Mouse (Mus musculus): ENCODE results near the gene Klf11.

The Klf11 gene

DNA sequence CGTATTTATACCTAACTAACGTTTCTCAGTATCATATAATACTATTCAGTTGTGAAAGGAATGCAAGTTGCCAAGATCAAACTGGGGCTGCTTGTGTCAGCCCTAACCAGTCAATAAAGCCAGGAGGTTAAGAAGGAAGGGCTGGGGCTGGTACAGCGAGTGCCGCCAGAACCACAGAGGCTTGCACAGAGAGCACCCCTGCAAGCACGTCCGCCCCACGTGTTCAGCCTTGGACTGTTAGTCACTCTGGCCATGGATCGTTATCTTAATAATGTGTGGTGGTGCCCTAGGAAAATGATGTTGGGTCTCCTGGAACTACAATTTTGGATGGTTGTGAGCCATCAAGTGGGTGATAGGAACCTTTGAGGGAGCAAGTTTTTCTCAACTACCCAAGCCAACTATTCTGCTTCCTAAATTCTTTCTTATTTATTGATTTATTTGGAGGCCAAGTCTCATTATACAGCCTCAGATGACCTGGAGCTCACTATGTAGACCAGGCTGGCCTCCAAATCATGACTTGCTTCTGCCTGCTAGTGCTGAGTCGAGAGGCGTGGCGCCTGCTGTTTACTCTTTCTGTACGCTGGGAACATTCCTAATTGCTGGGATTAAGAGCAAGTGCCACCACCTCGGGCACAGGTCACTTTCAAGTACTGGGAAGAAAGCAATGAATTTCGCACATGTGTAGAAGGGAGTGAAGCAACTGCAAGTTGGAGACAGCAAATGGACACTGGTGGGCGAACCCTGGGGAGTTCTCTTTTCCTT, 54.6 kb downstream of the Klf11 start:
- DNase-seq, result no peak

DNA sequence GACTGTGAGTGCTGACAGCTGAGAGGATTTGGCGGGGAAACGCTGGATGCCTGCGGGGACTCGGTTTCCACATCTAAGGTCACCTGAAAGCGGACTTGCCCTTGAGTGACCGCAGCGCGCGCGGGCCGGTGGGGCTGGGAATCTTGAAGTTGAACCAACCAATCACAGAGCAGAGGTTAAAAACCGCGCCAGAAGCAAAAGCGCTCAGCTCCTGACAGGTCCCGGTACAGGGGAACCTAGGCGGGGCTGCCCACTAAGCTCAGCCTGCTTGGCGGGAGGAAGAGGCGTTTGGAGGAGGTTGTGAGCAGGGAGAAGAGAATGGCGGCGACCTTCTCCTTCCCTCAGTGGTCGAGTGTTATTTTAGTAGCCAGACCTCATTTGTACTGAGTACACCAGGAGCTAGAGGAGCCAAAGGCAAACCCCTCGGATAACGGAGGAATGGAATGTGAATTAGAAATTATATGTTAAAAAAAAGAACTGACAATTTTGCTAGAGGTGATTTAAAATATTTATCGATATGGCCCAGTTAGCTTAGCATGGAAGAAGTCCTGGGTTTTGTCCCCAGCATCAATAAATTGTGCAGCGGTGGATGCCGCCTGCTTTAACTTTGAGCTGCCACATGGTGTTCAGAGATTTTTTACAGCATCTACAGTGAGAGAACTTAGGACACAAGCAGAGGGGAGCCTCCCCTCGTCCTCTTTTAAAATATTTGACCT, 55.8 kb downstream of the Klf11 start:
- peak; percentile 65 for DNase-seq

DNA sequence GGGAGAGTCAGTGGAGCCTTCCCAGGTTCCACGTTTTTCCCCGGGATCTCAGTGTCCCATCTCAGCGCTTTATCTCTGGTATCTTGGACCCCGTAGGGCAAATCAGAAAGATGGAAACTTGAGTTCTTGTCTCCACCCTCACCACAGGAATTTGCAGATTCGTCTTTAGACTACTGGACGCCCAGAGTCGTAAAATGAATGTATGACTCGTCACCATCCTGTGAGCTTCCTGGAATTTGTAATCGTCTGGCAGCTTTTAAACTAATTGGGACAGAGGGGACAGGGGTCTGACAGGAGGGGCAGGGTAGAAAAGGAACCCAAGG, 56.4 kb downstream of the Klf11 start:
- DNase-seq, result no peak

DNA sequence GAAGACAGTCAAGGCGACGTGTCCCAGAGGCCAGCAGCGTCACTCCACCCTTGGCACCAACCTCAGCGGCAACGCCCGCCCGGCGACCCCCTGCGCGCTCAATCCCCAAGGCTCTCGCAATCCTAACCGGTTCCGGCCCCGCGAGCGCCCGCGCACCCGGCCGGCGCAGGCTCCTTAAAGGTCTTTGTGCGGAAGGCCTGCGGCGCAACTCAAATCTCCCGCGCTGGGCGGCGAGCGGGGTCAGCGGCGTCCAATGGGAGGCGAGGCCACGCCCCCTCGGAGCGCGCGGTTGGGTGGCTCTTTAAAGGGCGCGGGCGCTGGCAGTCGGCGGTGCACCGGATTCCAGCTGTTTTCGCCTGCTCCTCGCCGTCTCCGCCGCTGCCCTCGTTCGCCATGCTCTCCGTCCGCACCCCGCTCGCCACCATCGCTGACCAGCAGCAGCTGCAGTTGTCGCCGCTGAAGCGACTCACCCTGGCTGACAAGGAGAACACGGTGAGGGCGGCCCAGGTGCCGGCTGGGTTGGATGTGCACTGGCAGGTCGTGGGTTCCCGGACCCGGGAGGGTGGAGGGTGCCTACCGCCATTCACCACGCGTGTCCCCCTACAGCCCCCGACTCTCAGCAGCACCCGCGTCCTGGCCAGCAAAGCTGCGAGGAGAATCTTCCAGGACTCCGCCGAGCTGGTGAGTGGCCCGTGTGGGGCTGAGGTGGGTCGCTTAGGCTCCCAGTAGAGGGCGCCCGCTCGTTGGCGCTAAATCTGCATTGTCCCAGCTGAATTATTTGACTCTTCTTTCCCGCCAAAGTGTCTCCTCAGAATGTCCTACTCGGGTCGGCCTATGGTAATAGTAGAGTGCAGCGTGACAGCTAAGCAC, 57.1 kb downstream of the Klf11 start, which contains the start of gene Rrm2:
Rrm2 (plus strand) TSS at position 288 of the 870 bp plus-strand sequence.
- DNase-seq, result peak; percentile 93

DNA sequence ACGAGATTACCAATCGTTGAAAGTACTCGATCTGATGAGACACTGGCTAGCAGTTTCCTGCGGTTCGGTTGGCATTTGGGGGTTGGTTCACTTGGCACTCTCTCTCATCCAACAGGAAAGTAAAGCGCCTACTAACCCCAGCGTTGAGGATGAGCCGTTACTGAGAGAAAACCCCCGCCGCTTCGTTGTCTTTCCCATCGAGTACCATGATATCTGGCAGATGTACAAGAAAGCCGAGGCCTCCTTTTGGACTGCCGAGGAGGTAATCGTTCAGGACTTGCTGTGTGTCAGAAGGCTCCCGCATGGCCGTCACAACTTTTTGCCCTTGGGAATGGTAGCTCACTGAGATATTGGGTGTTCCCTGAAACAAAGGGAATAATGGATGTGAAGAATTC, 57.7 kb downstream of the Klf11 start:
- no peak for DNase-seq

DNA sequence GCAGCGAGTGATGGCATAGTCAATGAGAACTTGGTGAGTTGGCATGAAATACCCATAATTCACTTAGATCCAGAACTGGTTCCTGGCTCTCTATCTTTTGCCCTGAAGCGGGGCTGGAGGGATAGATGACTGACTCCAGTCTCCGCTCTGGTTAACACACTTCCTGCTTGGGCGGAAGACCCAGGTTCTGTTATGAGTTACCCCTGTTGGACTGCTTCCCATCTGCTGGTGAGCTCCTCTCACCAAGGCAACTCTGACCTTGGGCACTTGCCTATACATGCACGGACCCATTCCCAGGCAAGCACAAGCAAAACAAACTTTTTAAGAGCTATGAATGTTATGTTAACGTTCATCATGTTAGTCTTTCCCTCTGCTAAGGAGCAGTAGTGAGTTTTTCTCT, 58.3 kb downstream of the Klf11 start:
- no peak for DNase-seq

DNA sequence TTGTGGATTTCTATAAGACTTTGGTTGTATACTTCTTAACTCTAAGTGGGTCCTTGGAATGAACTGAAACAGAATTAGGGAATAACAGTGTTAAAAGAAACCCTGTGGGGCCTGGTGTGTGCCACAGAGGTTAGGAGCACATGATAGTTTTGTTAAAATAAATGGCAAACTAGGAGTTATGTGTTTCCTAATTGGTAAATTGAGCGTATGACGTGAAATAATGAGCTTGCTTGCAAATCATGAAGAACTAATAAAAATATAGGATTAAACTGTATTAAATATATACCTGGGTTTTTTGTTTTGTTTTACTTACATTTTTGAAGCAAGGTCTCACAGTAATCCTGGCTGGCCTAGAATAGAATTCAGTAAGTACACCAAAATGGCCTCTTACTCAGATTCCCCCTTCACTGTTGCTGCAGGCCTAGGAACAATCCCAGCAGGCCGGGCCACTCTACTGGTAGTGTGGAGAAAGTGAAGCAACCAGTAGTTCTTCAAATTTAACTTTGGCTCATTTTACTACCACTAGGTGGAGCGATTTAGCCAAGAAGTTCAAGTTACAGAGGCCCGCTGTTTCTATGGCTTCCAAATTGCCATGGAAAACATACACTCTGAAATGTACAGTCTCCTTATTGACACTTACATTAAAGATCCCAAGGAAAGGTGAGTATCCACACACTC, 58.9 kb downstream of the Klf11 start:
- peak; percentile 89 for DNase-seq

DNA sequence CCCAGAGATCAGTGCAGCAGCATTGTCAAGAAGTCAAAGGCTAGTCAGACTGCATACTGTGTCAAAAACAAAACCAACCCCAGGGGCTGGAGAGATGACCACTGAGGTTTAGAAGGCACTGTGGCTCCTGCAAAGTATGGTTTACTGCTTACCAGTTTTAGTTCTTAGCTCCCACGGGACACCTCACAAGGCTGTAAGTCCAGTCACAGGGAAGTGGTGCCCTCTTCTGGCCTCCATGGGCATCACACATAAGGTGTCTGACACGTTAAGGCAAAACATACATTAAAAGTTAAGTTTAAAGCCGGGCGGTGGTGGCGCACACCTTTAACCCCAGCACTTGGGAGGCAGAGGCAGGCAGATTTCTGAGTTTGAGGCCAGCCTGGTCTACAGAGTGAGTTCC, 59.6 kb downstream of the Klf11 start:
- DNase-seq, result no peak
